Mouse (Mus musculus): Measurements from ENCODE around the gene Srxn1.
A peak's percentile ranks its signal among the peaks of the same experiment; 100 is the strongest.

The Srxn1 gene

DNA sequence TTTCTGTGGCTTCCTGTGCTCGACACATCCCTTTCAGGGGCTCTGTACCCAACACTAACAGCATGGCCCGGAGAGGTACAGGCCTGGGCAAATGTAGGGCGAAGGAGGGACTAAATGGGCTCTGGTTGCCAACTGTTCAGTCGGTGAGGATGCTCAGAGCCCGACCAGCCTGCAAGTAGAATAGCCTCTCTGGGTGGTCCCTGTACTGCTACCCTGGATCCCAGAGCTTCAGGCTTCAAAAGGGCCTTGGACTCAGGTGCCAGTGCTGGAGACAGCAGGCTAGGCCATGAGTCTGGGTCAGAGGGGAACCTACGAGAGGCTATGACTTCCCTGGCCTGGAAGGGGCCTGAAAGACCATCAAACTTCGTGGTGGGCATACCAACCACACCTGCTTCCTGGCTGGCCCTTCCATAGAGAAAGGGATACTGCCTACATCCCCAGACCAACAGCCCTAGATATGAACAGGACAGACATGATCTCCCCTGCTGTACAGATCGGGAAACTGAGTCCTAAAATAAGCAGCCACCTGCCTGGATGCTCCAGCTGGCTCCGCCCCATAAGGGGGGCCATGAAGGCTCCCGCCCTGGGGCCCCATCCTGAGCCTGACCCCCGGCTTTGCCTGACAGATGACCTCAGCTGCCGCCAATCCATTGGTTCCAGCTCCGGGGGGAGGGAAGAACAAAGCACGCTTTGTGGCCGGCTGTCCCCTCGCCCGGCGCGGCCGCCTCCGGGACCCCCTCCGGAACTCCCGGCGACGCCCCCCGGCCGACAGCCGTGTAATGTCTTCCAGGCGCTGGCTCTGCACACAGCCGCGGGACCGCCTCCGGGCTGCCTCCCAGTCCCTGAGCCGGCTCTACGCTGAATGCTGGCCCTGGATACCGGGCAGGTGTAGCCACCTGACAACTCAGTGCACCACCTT, 9.0 kb downstream of the Srxn1 start:
- peak in 1 of 2 experiments; percentile 47 for DNase-seq (ENCODE audit: inconsistent age in 2 of 2, low spot score in 1 of 2)

DNA sequence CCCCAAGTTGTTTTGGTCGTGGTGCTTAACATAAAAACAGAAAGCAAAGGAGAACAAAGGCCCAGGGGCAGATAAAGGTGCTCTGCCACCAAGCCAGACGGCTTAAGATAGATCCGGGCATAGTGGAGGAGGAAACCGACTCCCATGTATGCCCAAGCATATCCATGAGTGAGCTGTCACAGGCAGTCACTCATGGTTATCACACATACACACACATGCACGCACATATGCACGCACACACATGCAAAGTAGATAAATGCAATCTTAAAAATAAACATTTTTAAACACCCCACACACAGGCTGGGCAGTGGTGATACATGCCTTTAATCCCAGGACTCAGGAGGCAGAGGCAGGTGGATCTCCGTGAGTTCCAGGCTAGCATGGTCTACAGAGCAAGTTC, 12.4 kb downstream of the Srxn1 start:
- no peak for DNase-seq (ENCODE audit: inconsistent age in 2 of 2, low spot score in 1 of 2)

DNA sequence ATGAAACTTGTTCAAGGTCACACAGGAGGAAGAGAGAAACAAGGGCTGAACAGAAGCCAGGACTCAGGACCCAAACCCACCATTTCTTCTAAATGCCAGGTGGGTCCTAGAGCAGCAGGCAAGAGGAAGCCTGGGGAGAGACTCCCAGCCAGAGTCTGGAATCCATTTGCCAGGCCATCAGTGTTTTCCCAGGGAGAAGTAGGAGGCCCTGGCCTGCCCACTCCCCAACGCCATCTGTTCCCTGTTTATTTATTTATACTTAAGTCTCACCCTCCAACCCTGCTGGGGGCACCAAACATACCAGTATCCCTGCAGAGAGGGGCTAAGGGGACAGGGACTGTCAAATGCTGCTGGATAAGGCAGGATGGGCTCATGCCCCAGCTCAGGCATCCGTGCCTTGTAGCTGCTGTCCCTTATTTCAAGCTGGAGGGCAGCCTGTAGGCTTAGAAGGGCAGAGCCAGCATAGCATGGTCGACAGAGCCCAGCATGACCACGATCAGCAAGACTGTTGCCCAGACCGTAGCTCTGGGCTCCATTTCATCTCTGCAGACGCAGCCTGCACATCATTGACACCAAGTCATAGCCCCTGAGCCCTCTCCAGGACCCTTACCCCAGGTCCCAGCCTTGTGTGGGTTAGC, 14.0 kb downstream of the Srxn1 start:
- no peak for DNase-seq (ENCODE audit: inconsistent age in 2 of 2, low spot score in 1 of 2)

DNA sequence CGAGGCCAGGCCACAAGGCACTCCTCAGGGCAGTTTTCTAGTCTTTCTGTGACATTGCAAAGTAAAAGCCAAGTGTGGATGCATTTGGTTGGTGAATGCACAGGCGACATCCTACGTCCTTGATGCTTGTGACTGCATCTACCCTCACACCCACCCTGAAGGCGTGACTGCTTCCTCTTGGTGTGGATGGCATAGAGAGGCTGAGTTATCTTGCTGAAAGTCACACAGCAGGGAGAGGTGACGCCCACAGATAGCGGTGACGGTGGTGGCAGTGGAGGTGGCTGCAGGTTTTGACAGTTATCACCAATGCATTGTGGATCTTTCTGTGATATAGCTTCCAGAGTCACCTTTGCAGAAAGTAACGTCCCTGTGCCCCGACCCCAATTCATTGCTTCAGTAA, 17.6 kb downstream of the Srxn1 start:
- DNase-seq (ENCODE audit: inconsistent age in 2 of 2, low spot score in 1 of 2), result no peak

DNA sequence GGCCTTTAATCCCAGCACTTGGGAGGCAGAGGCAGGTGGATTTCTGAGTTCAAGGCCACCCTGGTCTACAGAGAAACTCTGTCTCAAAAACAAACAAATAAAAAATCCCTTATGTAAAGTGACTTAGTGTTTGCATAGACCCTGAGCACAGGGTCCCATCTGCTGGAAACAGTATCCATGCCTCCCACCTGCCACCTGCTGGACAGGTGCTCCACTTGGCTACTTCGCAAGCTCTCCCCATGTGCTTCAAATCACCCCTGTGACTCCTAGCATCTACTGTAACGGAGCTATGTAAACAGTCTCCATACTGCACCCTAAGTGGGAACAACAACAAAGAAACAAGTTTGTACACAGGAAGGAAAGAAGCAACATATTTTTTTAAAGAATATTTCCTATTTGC, 23.3 kb downstream of the Srxn1 start:
- DNase-seq (ENCODE audit: inconsistent age in 2 of 2, low spot score in 1 of 2), result no peak

DNA sequence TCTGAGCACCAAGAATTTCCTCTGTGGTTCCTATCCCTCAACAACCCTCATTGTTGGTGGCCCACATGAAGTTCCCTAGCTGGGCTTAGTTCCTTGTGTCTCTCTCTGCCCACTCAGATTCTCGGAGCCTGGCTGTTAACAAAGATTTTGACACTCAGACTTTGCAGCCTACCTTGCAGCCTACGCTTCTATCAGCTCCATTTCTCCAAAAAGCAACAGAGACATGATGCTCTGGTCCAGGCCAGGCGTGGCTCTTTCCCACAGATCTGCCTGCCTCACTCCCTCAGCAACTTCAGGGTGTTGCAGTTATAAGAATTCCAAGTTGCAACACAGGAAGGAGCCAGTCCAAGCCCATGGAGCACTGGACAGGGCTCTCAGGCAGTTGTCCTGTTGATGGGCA, 24.5 kb downstream of the Srxn1 start:
- DNase-seq (ENCODE audit: inconsistent age in 2 of 2, low spot score in 1 of 2), result no peak

DNA sequence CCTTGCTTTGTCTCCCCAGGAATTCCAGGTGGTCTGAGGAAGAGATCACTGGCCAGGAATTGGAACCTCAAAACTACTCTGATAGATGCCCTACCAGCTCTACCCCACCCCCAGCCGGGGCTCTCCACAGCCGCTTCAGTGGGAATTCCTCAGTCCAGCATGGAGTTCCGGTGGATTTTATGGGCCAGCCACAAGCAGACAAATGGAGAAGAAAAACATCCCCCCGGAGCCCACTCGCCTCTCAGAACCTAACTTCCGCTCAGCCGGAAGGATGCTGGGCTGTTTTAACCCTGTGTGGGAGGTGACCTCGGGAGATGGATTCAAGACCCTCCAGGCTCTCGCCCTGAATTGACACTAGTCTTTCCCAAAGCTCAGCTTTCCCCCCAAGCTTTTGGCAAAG, 26.7 kb downstream of the Srxn1 start:
- no peak for DNase-seq (ENCODE audit: inconsistent age in 2 of 2, low spot score in 1 of 2)

DNA sequence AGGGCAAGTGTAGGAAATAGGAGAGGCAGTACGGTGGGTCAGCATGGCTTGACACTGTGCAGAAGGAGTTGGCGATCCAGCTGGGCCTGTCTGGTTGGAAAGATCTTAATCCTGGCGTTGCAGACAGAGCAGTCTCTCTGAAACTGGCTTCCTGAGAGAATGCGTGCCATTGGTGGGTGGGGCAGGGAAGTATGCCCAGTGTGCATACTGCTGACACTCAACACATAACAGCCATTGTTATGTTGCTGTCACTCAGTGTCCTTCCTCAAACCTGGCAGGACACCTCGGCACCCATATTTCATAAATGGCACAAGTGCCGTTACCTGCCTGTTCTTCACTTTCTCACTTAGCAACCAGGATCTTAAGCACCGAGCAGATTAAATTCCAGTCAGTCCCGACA, 27.4 kb downstream of the Srxn1 start:
- no peak for DNase-seq (ENCODE audit: inconsistent age in 2 of 2, low spot score in 1 of 2)

DNA sequence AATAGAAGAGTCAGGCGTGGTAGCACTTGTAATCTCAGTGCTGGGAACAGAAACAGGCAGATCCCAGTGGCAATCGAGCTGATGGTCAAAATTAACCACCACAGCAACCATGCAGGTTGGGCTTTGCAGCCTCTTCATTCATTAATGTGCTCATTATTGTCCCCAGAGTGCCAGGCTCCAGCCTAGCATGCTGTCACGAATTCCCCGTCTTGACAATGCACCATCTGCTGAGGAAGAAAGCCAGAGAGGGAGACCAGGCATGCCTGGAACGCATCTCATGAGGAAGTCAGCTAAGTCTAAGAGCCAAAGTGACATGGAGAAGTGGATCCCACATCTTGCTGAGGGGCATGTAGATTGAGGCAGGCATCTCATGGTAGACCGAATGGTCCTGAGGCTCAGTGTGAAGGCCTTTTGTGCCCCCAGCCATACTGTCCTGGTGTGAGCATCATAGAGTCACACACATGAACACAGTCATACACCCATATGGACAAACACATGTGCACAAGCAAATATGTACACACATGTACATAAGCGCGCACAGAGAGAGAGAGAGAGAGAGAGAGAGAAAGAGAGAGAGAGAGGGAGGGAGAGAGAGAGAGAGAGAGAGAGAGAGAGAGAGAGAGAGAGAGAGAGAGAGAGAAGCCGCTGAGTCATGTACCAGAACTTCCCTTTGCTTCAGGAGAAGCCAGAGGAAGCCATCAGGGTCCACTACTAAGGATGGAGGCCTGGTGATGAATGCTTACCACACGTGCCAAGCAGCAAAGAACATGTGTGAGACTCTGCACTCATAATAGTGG, 34.1 kb downstream of the Srxn1 start:
- DNase-seq (ENCODE audit: inconsistent age in 2 of 2, low spot score in 1 of 2), result no peak

DNA sequence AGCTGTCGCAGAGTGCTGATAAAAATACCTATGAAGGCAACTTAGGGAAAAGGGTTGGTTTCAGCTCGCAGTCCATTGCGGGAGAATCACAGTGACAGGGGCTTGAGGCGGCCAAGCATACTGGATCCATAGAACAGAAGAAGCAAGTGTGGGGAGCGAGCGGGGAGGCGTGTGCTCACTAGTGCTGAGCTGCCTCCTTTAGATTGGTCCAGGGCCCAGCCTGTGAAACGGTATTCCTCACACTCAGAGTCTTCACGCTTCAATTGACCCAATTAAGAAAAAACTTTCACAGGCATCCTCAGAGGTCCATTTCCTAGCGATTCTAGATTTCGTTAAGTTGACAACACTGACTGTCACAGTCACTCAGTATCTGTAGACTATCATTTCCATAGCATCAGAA, 35.6 kb downstream of the Srxn1 start:
- DNase-seq (ENCODE audit: inconsistent age in 2 of 2, low spot score in 1 of 2), result no peak

DNA sequence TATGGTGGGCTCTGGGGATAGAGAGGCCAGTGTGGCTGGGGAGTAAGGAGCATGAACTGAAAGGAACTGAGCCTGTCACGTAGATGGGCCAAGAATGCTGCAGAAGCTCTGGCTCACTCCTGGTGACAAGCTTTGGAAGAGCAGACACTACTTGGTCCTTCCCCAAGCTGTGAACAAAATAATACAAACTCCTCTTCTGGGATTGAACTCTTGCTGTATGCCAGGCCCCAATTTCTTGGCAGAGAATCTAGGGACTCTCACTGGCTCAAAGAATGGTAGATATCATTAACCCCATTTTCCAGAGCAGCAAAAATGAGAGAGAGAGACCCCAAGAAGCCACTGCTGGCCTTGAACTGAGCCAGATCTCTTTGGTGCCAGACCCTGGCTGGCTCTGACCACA, 36.2 kb downstream of the Srxn1 start:
- no peak for DNase-seq (ENCODE audit: inconsistent age in 2 of 2, low spot score in 1 of 2)

DNA sequence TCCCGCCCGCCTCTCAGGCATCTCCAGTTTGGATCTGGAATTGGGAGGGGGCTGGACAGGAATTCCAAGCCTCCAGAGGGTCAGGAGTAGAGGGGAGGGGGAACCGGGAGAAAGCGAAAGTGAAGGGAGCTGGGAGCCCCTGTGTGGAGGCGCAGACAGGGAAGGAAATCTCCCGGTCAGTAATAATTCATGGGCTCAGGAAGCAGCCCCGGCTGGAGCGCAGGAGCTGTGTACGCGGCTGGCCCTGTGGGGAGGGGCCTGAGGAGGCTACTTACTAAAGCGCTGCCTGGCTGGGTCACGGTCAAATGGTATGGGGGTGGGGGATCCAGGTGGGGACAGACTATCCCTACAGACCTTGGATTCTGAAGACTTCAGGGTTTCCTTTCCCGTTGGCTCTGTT, 36.7 kb downstream of the Srxn1 start:
- DNase-seq (ENCODE audit: inconsistent age in 2 of 2, low spot score in 1 of 2), result peak; percentile 50 to 86

DNA sequence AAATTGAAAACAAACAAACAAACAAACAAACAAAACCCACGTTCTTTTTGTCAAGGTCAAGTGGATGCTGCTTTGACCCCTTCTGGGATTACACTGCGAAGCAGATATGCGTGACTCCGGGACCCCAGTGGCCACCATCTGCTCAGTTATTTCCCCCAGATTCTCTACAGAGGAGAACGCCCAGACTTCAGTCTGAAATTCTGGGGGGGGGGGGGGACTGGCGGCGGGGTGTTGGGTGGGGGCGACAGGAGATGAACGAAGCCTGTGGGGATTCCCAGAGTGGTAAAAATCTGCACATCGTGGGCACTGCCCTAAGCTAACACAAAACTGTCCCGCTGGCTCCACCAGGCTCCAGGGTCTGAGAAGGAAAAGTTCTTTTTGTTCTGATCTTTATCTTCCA, 37.3 kb downstream of the Srxn1 start:
- no peak for DNase-seq (ENCODE audit: inconsistent age in 2 of 2, low spot score in 1 of 2)

DNA sequence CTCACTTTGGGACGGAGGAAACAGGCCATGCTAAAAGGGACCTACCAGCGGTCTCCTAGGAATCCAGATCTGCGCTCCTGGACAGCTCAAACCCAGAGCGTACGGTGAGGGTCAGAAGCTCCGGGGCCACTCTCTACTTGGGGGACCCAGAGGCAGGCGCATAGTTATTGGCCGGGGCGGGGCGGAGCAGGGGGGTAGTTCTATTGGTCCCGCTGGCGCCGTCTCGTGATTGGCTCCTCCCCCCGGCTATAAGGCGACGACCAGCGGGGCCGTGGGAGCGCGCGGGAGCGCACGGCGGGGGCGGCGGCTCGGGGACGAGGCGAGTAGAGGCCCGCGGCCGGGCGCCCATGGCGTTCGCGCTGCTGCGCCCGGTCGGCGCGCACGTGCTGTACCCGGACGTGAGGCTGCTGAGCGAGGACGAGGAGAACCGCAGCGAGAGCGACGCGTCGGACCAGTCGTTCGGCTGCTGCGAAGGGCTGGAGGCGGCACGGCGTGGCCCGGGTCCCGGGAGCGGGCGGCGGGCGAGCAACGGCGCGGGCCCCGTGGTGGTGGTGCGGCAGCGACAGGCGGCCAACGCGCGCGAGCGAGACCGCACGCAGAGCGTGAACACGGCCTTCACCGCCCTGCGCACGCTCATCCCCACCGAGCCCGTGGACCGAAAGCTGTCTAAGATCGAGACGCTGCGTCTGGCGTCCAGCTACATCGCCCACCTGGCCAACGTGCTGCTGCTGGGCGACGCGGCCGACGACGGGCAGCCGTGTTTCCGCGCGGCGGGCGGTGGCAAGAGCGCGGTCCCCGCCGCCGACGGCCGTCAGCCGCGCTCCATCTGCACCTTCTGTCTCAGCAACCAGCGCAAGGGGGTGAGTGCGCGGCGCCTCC, 38.2 kb downstream of the Srxn1 start, which contains the start of gene Tcf15:
Tcf15 (plus strand) TSS at position 283 of the 879 bp plus-strand sequence.
- peak; percentile 67 to 88 for DNase-seq (ENCODE audit: inconsistent age in 2 of 2, low spot score in 1 of 2)

DNA sequence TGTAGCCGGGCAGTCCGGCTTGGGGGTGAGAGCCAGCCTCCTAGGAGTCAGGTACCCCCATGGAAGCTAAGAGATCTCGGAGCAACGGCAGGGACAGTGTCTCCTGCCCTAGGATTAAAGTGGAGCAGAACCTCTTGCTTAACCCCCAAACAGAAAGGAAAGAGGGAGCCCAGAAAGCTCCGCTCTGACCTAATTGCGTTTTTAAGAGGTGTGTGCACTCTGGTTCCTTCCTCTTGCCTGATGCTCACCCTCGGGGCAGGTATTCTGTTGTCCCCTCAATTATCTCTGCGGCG, 38.8 kb downstream of the Srxn1 start:
- DNase-seq (ENCODE audit: inconsistent age in 2 of 2, low spot score in 1 of 2), result no peak

DNA sequence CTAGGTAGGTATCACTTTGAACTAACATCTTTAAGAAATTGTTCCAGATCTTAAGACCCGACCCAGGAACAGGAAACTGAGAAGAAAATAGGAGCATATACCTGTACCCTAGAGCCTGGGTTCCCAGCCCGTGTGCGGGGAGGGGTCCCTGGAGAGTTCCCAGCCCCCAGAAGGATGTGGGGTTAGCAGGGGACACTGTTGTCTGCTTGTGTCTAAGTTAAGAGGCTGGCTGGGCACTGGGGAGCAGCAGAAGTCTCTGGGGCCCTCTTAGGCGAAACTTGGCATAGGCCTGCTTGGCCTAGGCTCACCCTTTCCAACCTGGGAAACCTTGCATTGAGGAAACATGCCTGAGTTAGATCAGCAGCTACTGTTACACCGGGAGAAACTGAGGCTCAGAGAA, 39.2 kb downstream of the Srxn1 start:
- no peak for DNase-seq (ENCODE audit: inconsistent age in 2 of 2, low spot score in 1 of 2)

DNA sequence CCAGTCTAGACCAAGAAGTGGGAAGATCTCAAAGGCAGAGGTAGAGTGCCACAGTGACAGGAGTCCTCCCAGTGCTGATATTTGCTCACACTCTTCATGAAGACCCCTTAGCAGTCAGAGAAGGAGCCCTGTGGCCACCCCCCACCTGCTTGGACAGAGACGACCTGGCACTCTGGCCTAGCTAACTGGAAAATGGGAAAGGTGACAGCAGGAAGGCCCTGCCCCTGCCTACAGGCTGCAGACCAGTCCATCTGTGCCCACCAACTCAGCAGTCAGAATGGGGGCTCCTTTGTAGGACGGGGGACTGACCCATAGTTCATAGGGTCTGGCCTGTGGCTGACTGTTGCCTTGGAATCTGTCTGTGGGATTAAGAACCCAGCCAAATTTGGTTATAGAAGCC, 40.4 kb downstream of the Srxn1 start:
- DNase-seq (ENCODE audit: inconsistent age in 2 of 2, low spot score in 1 of 2), result no peak

DNA sequence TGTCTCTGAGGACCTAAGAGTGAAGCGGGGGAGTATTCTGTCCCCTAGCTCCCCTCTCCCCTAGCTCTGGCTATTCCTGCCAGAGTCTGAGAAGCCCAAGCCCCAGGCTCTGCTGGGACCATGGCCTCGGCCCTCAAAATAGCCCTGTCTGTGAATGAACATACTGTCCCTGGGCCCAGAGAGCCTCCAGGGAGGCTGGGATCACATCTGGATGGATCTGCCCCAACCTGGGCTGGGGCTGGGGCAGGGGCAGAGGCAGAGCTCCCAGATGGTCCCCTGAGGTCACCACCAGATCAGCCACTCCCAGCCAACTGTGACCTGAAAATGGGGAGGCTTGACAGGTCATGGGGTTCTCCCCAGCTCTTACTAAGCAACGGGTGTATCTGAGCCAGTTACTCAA, 41.8 kb downstream of the Srxn1 start:
- no peak for DNase-seq (ENCODE audit: inconsistent age in 2 of 2, low spot score in 1 of 2)

DNA sequence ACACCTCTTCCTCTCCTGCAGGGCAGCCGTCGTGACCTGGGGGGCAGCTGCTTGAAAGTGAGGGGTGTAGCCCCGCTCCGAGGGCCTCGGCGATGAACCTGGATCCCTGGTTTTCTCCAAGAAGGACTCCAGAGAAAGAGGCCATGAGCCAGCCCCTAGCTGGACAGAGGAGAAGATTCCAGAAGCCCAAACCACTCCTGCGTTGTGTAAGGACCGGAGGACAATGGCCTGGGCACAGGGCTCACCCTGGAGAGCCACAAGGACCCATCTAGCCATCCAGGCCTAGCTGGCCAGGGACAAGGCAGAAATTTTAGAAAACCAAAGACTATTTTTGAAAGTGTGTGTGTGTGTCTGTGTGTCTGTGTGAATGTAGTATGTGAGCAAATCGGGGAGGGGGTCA, 43.4 kb downstream of the Srxn1 start:
- DNase-seq (ENCODE audit: inconsistent age in 2 of 2, low spot score in 1 of 2), result no peak

DNA sequence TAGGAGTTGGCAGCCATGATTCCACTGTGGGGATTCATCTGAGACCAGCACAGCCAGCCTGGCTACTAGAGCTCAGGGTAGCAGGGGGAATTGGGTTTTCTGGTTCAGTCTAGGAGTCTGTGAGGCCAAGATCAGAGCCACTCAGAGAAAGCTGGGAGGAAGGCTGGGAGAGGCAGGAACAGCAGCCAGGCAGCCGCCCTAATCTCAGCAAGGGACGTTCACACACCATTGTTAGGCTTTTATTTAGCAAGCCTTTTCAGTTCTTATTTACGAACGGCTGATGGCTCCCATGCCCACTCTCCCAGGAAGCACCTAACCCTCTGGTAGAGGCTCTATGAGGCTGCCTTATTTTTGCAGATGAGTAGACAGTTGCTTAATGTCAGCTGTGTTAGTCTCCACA, 44.6 kb downstream of the Srxn1 start:
- no peak for DNase-seq (ENCODE audit: inconsistent age in 2 of 2, low spot score in 1 of 2)

DNA sequence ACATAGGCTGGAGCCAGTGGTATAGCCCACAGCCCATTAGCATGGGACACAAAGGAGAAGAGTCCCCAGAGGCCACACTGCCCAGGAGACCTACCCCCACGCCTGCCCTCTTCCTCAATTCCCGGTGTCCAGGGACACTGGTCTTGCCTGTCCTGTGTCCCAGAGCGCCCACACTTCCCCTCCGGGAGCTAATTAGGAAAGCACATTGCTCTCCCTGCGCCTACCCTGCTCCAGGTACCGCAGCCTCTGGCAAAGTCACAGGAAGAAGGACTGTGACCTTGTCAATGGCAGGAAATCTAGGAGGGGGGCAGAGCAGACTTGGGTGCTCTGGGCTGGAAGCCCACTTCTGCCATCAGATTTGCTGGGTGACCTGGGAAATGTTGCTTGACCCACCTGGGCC, 45.1 kb downstream of the Srxn1 start:
- peak; percentile 39 to 61 for DNase-seq (ENCODE audit: inconsistent age in 2 of 2, low spot score in 1 of 2)

All from adrenal gland, adult (tissue).